Mouse (Mus musculus) MEL (cell line): ENCODE measurements around the gene Sv2a. TPM values are rescaled to one million over a fixed set of nuclear protein-coding genes. Genes with fewer than 3 reads are reported as not detected.

ENCODE experiments used
- DNase-seq: peaks from one replicate; pipeline ENCODE4 v3.0.0; 2011; ENCODE audit warnings: low read depth, low spot score
- H3K27ac ChIP-seq: 2 replicates; pipeline ENCODE4 v1.5.1; 2012; ENCODE audit warnings: low read depth, mild to moderate bottlenecking, control low read depth, low read length, moderate library complexity; ENCODE audit not compliant: control insufficient read depth
- H3K27me3 ChIP-seq, 2 experiments: fragments of 150-350 bp in 1 of 2; sonication (generic) in 1 of 2; 2 replicates each; pipeline ENCODE4 v1.6.1; 2012; ENCODE audit warnings: low read length in 2 of 2, mild to moderate bottlenecking in 2 of 2, improper control_type of control experiment in 1 of 2, moderate library complexity in 1 of 2; ENCODE audit not compliant: insufficient read depth in 2 of 2, control insufficient read depth in 1 of 2
- H3K36me3 ChIP-seq, 2 experiments: 2 replicates each; pipeline ENCODE4 v1.6.1; 2012 to 2014; ENCODE audit warnings: low read length in 2 of 2, improper control_type of control experiment in 1 of 2, inconsistent platforms in 1 of 2, mild to moderate bottlenecking in 1 of 2; ENCODE audit not compliant: insufficient read depth in 2 of 2, control insufficient read depth in 1 of 2
- H3K4me1 ChIP-seq, 2 experiments: fragments of 150-350 bp in 1 of 2; sonication (generic) in 1 of 2; 2 replicates each; pipeline ENCODE4 v1.6.1; 2012; ENCODE audit warnings: low read length in 2 of 2, improper control_type of control experiment in 1 of 2, mild to moderate bottlenecking in 1 of 2; ENCODE audit not compliant: insufficient read depth in 2 of 2, control insufficient read depth in 1 of 2
- H3K4me3 ChIP-seq, 2 experiments: fragments of 150-350 bp in 1 of 2; sonication (generic) in 1 of 2; 2 replicates each; pipeline ENCODE4 v1.5.1; 2012; ENCODE audit warnings: low read depth in 2 of 2, low read length in 2 of 2, mild to moderate bottlenecking in 2 of 2, moderate library complexity in 2 of 2, control low read depth in 1 of 2, improper control_type of control experiment in 1 of 2; ENCODE audit not compliant: control insufficient read depth in 1 of 2, insufficient read depth in 1 of 2
- H3K79me2 ChIP-seq: 2 replicates; pipeline ENCODE4 v1.6.1; 2012; ENCODE audit warnings: mild to moderate bottlenecking, low read length, moderate library complexity; ENCODE audit not compliant: control insufficient read depth, poor library complexity, insufficient read depth
- H3K9ac ChIP-seq: 2 replicates; pipeline ENCODE4 v1.6.1; 2012; ENCODE audit warnings: low read depth, mild to moderate bottlenecking, control low read depth, low read length, moderate library complexity; ENCODE audit not compliant: control insufficient read depth, poor library complexity, severe bottlenecking
- H3K9me3 ChIP-seq: fragments of 150-350 bp; sonication (generic); replicated peaks from 2 replicates; pipeline ENCODE4 v1.6.1; 2012; ENCODE audit warnings: mild to moderate bottlenecking, low read length, improper control_type of control experiment, moderate library complexity; ENCODE audit not compliant: insufficient read depth
- BHLHE40 ChIP-seq: IDR thresholded peaks from 2 replicates; pipeline ENCODE4 v1.6.1; 2012; ENCODE audit warnings: low read depth, mild to moderate bottlenecking, inconsistent platforms, low read length, improper control_type of control experiment, borderline replicate concordance
- CHD2 ChIP-seq: IDR thresholded peaks from 2 replicates; pipeline ENCODE4 v1.6.1; 2011; ENCODE audit warnings: low read length, improper control_type of control experiment
- CTCF ChIP-seq, 3 experiments: IDR thresholded peaks in 2 of 3; conservative IDR thresholded peaks in 1 of 3; 2 replicates each; pipeline ENCODE4 v1.5.1; 2011 to 2012; ENCODE audit warnings: low read length in 3 of 3, low read depth in 2 of 3, mild to moderate bottlenecking in 2 of 3, improper control_type of control experiment in 1 of 3, inconsistent platforms in 1 of 3, mixed read lengths in 1 of 3, moderate library complexity in 1 of 3; ENCODE audit not compliant: control insufficient read depth in 1 of 3, insufficient read depth in 1 of 3, poor library complexity in 1 of 3, severe bottlenecking in 1 of 3
- E2F4 ChIP-seq: IDR thresholded peaks from 2 replicates; pipeline ENCODE4 v1.6.1; 2011; ENCODE audit warnings: low read depth, low read length, improper control_type of control experiment, borderline replicate concordance
- EP300 ChIP-seq, 2 experiments: IDR thresholded peaks; 2 replicates each; pipeline ENCODE4 v1.6.1; 2011; ENCODE audit warnings: improper control_type of control experiment in 2 of 2, low read length in 2 of 2, low read depth in 1 of 2, mild to moderate bottlenecking in 1 of 2
- ETS1 ChIP-seq: IDR thresholded peaks from 2 replicates; pipeline ENCODE4 v1.6.1; 2012; ENCODE audit warnings: low read depth, mild to moderate bottlenecking, inconsistent platforms, low read length, improper control_type of control experiment, moderate library complexity
- GATA1 ChIP-seq: IDR thresholded peaks from 2 replicates; pipeline ENCODE4 v1.6.1; 2011; ENCODE audit warnings: low read depth, low read length, improper control_type of control experiment
- MAZ ChIP-seq: IDR thresholded peaks from 2 replicates; pipeline ENCODE4 v1.6.1; 2012; ENCODE audit warnings: low read depth, mild to moderate bottlenecking, inconsistent platforms, low read length, improper control_type of control experiment
- MXI1 ChIP-seq: IDR thresholded peaks from 2 replicates; pipeline ENCODE4 v1.6.1; 2011; ENCODE audit warnings: mild to moderate bottlenecking, low read depth, low read length, improper control_type of control experiment
- MYC ChIP-seq: IDR thresholded peaks from 2 replicates; pipeline ENCODE4 v1.6.1; 2011; ENCODE audit warnings: low read depth, mild to moderate bottlenecking, low read length, improper control_type of control experiment, moderate library complexity
- NELFE ChIP-seq: IDR thresholded peaks from 2 replicates; pipeline ENCODE4 v1.6.1; 2011; ENCODE audit warnings: low read depth, low read length, improper control_type of control experiment
- POLR2A ChIP-seq, 2 experiments: IDR thresholded peaks; 2 replicates each; pipeline ENCODE4 v1.6.1; 2011 to 2012; ENCODE audit warnings: low read length in 2 of 2, mild to moderate bottlenecking in 2 of 2, control low read depth in 1 of 2, improper control_type of control experiment in 1 of 2, low read depth in 1 of 2, moderate library complexity in 1 of 2; ENCODE audit not compliant: control insufficient read depth in 1 of 2, insufficient read depth in 1 of 2, poor library complexity in 1 of 2
- POLR2AphosphoS5 ChIP-seq: IDR thresholded peaks from 2 replicates; pipeline ENCODE4 v1.6.1; 2012; ENCODE audit warnings: low read depth, borderline replicate concordance, mild to moderate bottlenecking, inconsistent platforms, low read length, moderate library complexity, mixed read lengths
- RAD21 ChIP-seq: IDR thresholded peaks from 2 replicates; pipeline ENCODE4 v1.6.1; 2011; ENCODE audit warnings: mild to moderate bottlenecking, low read depth, low read length, improper control_type of control experiment
- SMC3 ChIP-seq: IDR thresholded peaks from 2 replicates; pipeline ENCODE4 v1.6.1; 2011; ENCODE audit warnings: low read depth, low read length, improper control_type of control experiment
- USF2 ChIP-seq, 2 experiments: IDR thresholded peaks; 2 replicates each; pipeline ENCODE4 v1.6.1; 2011 to 2012; ENCODE audit warnings: improper control_type of control experiment in 2 of 2, low read length in 2 of 2, borderline replicate concordance in 1 of 2, inconsistent platforms in 1 of 2, low read depth in 1 of 2, mild to moderate bottlenecking in 1 of 2; ENCODE audit not compliant: insufficient read depth in 1 of 2
- ZC3H11A ChIP-seq: IDR thresholded peaks from 2 replicates; pipeline ENCODE4 v1.6.1; 2012; ENCODE audit warnings: low read depth, mild to moderate bottlenecking, inconsistent platforms, low read length, improper control_type of control experiment
- polyA plus RNA-seq, 2 experiments: library from polyadenylated mRNA; stranded (reverse) in 1 of 2; unstranded in 1 of 2; fragments of >175 nt in 1 of 2; fragments of >200 nt in 1 of 2; gene quantifications; 2 replicates each; pipeline versions ENCODE4 v1.2.1 to v1.2.4; 2012; ENCODE audit warnings: low replicate concordance in 2 of 2, low read depth in 1 of 2; ENCODE audit not compliant: insufficient read length in 2 of 2, insufficient read depth in 1 of 2, missing spikeins in 1 of 2
- total RNA-seq: library from RNA; depleted of rRNA; stranded (reverse); fragments of 300-350 nt; gene quantifications from 2 replicates; pipeline ENCODE4 v1.2.3, GENCODE M21; 2012

Sv2a gene
- total and polyA plus RNA-seq, 3 experiments, result 0.77 to 3.3 TPM; not detected in 1

DNA sequence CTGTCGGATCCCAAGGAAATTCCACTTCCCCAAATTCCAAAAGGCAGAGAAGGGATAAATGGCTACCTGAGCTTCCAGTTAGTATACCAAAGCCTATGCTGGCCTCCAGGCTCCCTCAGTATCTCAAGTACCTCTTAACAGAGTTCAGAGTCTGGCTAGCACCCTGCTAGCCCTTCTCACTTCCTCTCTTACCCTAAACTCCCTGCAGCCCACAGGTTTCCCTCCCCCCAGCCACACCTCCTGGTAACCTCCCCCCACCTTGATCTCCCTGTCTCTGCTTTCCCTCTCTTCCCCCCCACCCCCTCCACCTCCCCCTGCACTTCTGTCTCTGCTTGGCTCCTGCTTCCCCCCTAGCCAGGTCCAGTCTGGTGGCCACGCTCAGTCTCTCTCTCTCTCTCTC, 18.8 kb downstream of the Sv2a start:
- H3K27ac ChIP-seq, result no peak overlapping the region
- TF ChIP-seq USF2 (IDR thresholded peaks at IDR 0.05; ENCODE audit: borderline replicate concordance in 1 of 2, insufficient read depth in 1 of 2, low read depth in 1 of 2, low read length in 2 of 2), result no peak
- 0 out of 2 replicates have a peak, but pooled peaks have one; percentile 8 for TF ChIP-seq ETS1
- TF ChIP-seq MAZ, result peak; percentile 41; the same call in 1 of the 2 replicates
- no peak for TF ChIP-seq MXI1
- no peak for TF ChIP-seq E2F4
- no peak for TF ChIP-seq MYC
- peak; percentile 30; the same call in 1 of the 2 replicates for TF ChIP-seq NELFE
- TF ChIP-seq GATA1, result 0 out of 2 replicates have a peak, but pooled peaks have one; percentile 22
- TF ChIP-seq EP300 (IDR thresholded peaks at IDR 0.05; ENCODE audit: low read depth in 1 of 2, low read length in 2 of 2), result peak in 1 of 2 experiments; percentile 23; a peak in 2 of 4 replicates
- H3K27me3 ChIP-seq, result no peaks in the 10 kb centered on the region
- H3K79me2 ChIP-seq, result peaks cover 9% of the 10 kb centered on the region; the same call in 1 of the 2 replicates
- DNase-seq, result peak; percentile 82
- peaks cover 12 to 22% of the 10 kb centered on the region in 2 experiments for H3K4me1 ChIP-seq
- peaks cover 0 to 16% of the 10 kb centered on the region in 2 experiments; a peak in 2 of 4 replicates for H3K36me3 ChIP-seq
- peak overlapping the region; percentile 61 for H3K9ac ChIP-seq
- peak overlapping the region in 1 of 2 experiments; percentile 29; a peak in 1 of 4 replicates for H3K4me3 ChIP-seq
- H3K9me3 ChIP-seq, result no peaks in the 10 kb centered on the region

DNA sequence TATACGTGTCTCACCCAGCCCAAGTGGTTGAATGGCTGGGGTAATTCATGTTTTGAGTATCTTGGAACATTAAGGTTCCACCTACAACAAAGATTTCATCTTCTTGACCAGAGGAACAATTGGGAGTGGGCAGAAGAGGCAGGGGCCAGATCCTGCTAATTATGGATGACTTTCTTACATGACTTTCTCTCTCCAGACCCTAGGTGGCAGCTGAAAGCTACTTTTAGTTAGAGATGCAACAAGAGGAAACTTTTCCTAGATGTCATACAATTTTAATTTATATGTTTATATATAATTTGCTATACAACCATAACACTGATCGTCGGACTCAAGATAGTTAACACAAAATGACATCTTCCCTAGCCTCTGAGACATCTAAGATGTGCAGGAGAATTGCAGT, 26.9 kb downstream of the Sv2a start:
- Histone ChIP-seq H3K4me1 (no peaks in the 10 kb centered on the region), H3K4me3 (no peak overlapping the region)
- peak; percentile 38 for DNase-seq

DNA sequence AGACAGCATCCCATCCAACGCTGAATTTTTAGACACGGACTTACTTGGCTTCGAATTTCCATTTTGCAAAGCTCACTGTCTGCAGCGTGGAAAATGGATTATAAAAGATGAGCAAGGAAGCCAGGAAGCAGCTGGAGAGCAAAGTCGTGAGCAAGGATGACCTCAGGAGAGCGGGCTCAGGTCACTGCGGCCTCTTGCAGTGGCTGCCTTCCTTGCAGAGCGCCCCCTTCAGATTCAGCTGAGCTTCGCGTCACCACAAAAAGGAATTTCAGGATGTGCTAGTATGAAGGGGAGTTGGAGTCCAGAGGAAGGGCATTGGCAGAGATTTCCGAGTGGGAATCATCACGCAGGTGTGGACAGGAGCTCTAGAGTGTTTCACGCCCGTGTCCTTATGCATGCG, 28.3 kb downstream of the Sv2a start:
- Histone ChIP-seq H3K4me3 (no peak overlapping the region), H3K36me3 (no peaks in the 10 kb centered on the region), H3K27ac (no peak overlapping the region), H3K4me1 (no peaks in the 10 kb centered on the region), H3K9ac (no peak overlapping the region), H3K27me3 (peaks cover 32 to 61% of the 10 kb centered on the region in 2 experiments), H3K79me2 (no peaks in the 10 kb centered on the region), H3K9me3 (no peaks in the 10 kb centered on the region)
- TF ChIP-seq CTCF (IDR thresholded peaks at IDR 0.05 in 2 of 3, conservative IDR thresholded peaks at IDR 0.05 in 1 of 3; ENCODE audit: control insufficient read depth in 1 of 3, insufficient read depth in 1 of 3, low read depth in 2 of 3, low read length in 3 of 3, poor library complexity in 1 of 3, severe bottlenecking in 1 of 3) (peak; percentile 40 to 64 (median 50); a peak in 5 of 6 replicates), CHD2 (no peak), SMC3 (peak; percentile 24), POLR2A (IDR thresholded peaks at IDR 0.05; ENCODE audit: control insufficient read depth in 1 of 2, insufficient read depth in 1 of 2, low read depth in 1 of 2, low read length in 2 of 2, poor library complexity in 1 of 2) (no peak)
- no peak for DNase-seq

More for the DNA sequence above, 26.9 kb downstream of the Sv2a start:
- Histone ChIP-seq H3K36me3 (no peaks in the 10 kb centered on the region), H3K27ac (no peak overlapping the region), H3K27me3 (peaks cover 24 to 47% of the 10 kb centered on the region in 2 experiments), H3K9me3 (no peaks in the 10 kb centered on the region), H3K79me2 (no peaks in the 10 kb centered on the region), H3K9ac (no peak overlapping the region)
- TF ChIP-seq POLR2AphosphoS5 (no peak), SMC3 (peak; percentile 44; the same call in 1 of the 2 replicates), MXI1 (no peak), ZC3H11A (peak; percentile 49), BHLHE40 (no peak), RAD21 (peak; percentile 63), CTCF (IDR thresholded peaks at IDR 0.05 in 2 of 3, conservative IDR thresholded peaks at IDR 0.05 in 1 of 3; ENCODE audit: control insufficient read depth in 1 of 3, insufficient read depth in 1 of 3, low read depth in 2 of 3, low read length in 3 of 3, poor library complexity in 1 of 3, severe bottlenecking in 1 of 3) (peak in 1 of 3 experiments; percentile 54; a peak in 2 of 6 replicates)
